Mouse (Mus musculus): Measurements from ENCODE around the gene Fchsd2. TPM values are rescaled to one million over a fixed set of nuclear protein-coding genes. Genes with fewer than 3 reads are reported as not detected.

Gene Fchsd2
- polyA plus RNA-seq, 1 experiment from 2014 or later = 27.9 TPM

DNA sequence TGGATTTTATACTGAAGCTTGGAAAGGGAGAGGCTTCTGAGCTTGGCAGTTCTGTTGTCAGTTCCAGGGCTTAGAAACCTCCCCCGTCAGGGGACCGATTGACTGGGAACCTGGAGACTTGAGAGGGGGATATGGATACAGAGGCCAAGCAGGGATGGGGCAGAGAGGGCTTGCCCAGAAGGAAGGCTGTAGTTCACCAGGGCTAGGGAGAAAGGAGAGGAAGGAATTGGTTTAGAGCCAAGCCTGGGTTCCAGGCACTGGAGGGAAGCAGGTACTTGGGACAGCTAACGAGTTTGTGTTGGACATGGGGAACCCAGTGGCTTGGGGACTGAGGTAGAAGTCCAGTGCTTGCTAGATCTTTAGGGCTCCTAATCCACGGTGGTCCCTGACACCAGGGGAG, 236.9 kb downstream of the Fchsd2 start:
- no peaks in the 10 kb centered on the region for H3K27me3 ChIP-seq

DNA sequence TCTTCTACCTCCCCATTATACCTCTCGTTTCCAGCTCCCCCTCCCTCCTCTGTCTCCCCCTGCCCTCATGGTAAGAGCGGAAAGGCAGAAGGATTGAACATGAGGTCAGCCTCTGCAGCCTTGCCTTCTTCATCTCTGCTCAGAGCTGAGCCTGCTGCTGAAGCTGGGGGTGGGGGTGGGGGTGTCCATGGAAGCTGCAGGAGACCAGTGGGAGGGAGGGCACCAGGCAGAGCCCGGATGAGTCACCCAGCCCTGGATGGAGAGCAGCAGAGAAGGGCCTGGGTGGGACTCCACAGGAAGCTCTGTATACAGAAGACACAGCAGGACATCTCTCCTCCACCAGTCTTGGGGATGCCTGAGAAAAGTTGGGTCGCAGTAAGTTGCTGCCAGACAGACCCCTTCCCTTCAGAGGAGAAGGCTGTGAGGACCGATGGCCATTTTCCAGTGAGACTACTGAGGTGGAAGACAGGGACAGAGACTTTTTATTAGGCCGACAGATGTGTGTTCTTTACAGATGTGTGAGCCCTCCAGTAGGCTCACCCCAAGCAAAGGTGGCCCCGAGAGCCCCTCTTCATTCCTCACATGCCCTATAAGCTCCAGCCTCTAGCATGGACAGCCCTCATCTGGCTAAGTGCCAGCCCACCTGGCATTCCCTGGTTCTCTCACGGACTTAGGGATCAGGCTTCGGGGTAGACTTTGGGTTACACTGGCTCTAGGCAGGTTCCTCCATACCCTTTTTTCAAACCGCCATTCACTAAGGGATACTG, 237.6 kb downstream of the Fchsd2 start:
- WGBS = 72% methylated on average over 10 of the region's 10 CpGs

More for the DNA sequence above, 236.9 kb downstream of the Fchsd2 start:
- Histone ChIP-seq H3K4me3 (replicated peaks) (no peak overlapping the region), H3K4me1 (replicated peaks) (peaks cover 20% of the 10 kb centered on the region), H3K9ac (replicated peaks) (no peak overlapping the region), H3K36me3 (0 out of 2 replicates have a peak, but pooled peaks cover 5% of the 10 kb centered on the region), H3K9me3 (no peaks in the 10 kb centered on the region), H3K27ac (no peak overlapping the region), H3K4me2 (no peak overlapping the region)
- no peak for ATAC-seq (ENCODE audit: insufficient number of reproducible peaks, insufficient read depth, low FRiP score, low TSS enrichment, low read depth)
- 79% methylated on average over 4 of the region's 4 CpGs for WGBS

DNA sequence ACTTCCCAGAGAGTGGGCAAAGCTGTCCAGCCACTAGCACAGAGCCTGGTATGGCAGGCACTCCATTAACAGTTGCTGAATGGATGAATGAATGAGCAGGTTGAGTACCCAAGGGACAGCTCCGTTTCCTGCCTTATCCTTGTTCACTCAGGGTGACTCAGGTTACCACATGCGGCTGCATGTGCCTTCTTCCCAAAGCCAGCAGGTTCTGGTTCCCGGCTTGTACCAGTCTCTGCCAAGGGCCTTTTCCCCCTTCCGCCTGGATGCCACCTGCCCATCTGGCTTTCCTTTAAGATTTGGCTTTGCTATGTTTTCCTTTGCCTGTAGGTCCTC, 238.1 kb downstream of the Fchsd2 start:
- ATAC-seq (ENCODE audit: insufficient number of reproducible peaks, insufficient read depth, low FRiP score, low TSS enrichment, low read depth) = no peak
- Histone ChIP-seq H3K4me2 (no peak overlapping the region), H3K27me3 (no peaks in the 10 kb centered on the region), H3K27ac (no peak overlapping the region), H3K36me3 (0 out of 2 replicates have a peak, but pooled peaks cover 5% of the 10 kb centered on the region), H3K9me3 (no peaks in the 10 kb centered on the region), H3K4me3 (replicated peaks) (no peak overlapping the region), H3K9ac (replicated peaks) (no peak overlapping the region), H3K4me1 (replicated peaks) (peaks cover 25% of the 10 kb centered on the region)
- WGBS = 66% methylated on average over 4 of the region's 4 CpGs

More for the DNA sequence above, 237.6 kb downstream of the Fchsd2 start:
- Histone ChIP-seq H3K9me3 (no peaks in the 10 kb centered on the region), H3K4me2 (no peak overlapping the region), H3K4me3 (replicated peaks) (no peak overlapping the region), H3K4me1 (replicated peaks) (peaks cover 24% of the 10 kb centered on the region), H3K36me3 (0 out of 2 replicates have a peak, but pooled peaks cover 5% of the 10 kb centered on the region), H3K9ac (replicated peaks) (no peak overlapping the region), H3K27me3 (no peaks in the 10 kb centered on the region), H3K27ac (no peak overlapping the region)
- ATAC-seq (ENCODE audit: insufficient number of reproducible peaks, insufficient read depth, low FRiP score, low TSS enrichment, low read depth) = peak; percentile 18; the same call in 1 of the 2 replicates

DNA sequence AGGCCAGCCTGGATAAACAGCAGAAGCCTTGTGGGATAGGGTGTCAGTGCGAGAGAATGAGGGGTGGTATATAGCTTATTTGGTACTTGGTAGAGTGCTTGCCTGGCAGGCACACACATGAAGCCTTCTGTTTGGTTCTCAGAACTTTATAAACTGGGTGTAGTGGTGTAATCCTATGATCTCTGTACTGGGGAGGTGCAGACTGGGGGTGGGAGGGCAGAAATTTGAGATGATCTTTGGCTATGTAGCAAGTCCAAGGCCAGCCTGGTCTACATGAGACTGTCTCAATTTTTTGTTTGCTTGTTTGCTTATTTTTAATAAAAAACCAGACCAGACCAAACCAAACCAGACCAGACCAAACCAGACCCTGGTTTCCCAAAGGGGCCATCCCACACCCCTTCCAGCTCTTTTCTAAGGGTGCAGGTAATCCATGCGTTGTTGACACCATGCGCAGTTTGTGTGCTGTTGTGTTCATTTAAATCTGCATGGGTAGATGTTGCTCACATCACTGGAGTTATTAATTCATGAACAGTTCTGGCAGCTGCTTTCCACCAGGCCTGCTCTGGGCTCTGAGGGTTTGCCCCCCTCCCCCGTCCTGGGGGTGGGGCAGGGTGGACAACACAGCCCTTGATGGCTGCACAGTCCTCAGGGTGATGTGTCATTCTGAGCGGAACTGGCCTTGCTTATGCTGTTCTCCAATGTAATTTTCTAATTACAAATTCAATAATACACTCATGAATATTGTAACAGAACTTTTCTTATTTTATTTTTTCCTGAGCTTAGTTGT, 239.6 kb downstream of the Fchsd2 start:
- no peak for ATAC-seq (ENCODE audit: insufficient number of reproducible peaks, insufficient read depth, low FRiP score, low TSS enrichment, low read depth)
- no peaks in the 10 kb centered on the region for H3K9me3 ChIP-seq
- no peak overlapping the region for H3K9ac ChIP-seq (replicated peaks)
- peaks cover 21% of the 10 kb centered on the region for H3K4me1 ChIP-seq (replicated peaks)
- H3K27ac ChIP-seq = no peak overlapping the region
- 91% methylated on average over 5 of the region's 5 CpGs for WGBS
- H3K27me3 ChIP-seq = no peaks in the 10 kb centered on the region
- H3K4me2 ChIP-seq = no peak overlapping the region
- H3K4me3 ChIP-seq (replicated peaks) = no peak overlapping the region
- 0 out of 2 replicates have a peak, but pooled peaks cover 5% of the 10 kb centered on the region for H3K36me3 ChIP-seq

Other genes starting within 250 kb of the Fchsd2 start
- 3.5 and 5.8 TPM in 2 replicates for gene Relt, start 229.4 kb upstream of the Fchsd2 start, polyA plus RNA-seq (2016; fragmentation: Nextera tagmentation; extraction: Ambion mirVana)
- gene Arhgef17, start 160.8 kb upstream of the Fchsd2 start, polyA plus RNA-seq (2016; fragmentation: Nextera tagmentation; extraction: Ambion mirVana) = 8.3 and 11.1 TPM in 2 replicates
- gene P2ry6, start 118.2 kb upstream of the Fchsd2 start, polyA plus RNA-seq (2016; fragmentation: Nextera tagmentation; extraction: Ambion mirVana) = 2.0 and 3.0 TPM in 2 replicates
- gene P2ry2, start 80.0 kb upstream of the Fchsd2 start, polyA plus RNA-seq (2016; fragmentation: Nextera tagmentation; extraction: Ambion mirVana) = 0.76 and 1.1 TPM in 2 replicates
- gene Atg16l2, start 209.4 kb downstream of the Fchsd2 start, polyA plus RNA-seq (2016; fragmentation: Nextera tagmentation; extraction: Ambion mirVana) = 23.2 and 25.8 TPM in 2 replicates
- gene Stard10, start 224.2 kb downstream of the Fchsd2 start, polyA plus RNA-seq (2016; fragmentation: Nextera tagmentation; extraction: Ambion mirVana) = 17.2 and 17.8 TPM in 2 replicates